Mouse (Mus musculus): ENCODE measurements around the gene E2f7. TPM values are rescaled to one million over a fixed set of nuclear protein-coding genes. Genes with fewer than 3 reads are reported as not detected.

Gene E2f7
- total RNA-seq, 2 experiments from 2014 or later = 2.9 to 4.6 TPM

Other genes starting within 250 kb of the E2f7 start
- gene Csrp2, start 174.3 kb downstream of the E2f7 start, total RNA-seq (2021) = 10 to 100 TPM; 39.6 to 43.8 TPM

Measured in gastrocnemius, postnatal 10 days (tissue).